Mouse (Mus musculus) embryonic facial prominence, embryonic 13.5 days (tissue): ENCODE results near the gene Fntb. TPM values are rescaled to one million over a fixed set of nuclear protein-coding genes. Genes with fewer than 3 reads are reported as not detected.

Experiments used
- ATAC-seq: fragments of 200-750 bp; cut with Nextera tagmentation; 2 replicates; pipeline ENCODE4 v1.8.0; 2017; ENCODE audit warnings: low read depth; ENCODE audit not compliant: insufficient number of reproducible peaks, insufficient read depth, low FRiP score, low TSS enrichment
- H3K27ac ChIP-seq: fragments of 300-500 bp; sonication (generic); 2 replicates; pipeline ENCODE4 v1.5.1; 2015; ENCODE audit warnings: moderate library complexity, mild to moderate bottlenecking, inconsistent platforms
- H3K27me3 ChIP-seq: fragments of 300-500 bp; sonication (generic); 2 replicates; pipeline ENCODE4 v1.6.1; 2015; ENCODE audit warnings: mild to moderate bottlenecking, inconsistent platforms
- H3K36me3 ChIP-seq: fragments of 300-500 bp; sonication (generic); 2 replicates; pipeline ENCODE4 v1.6.1; 2015; ENCODE audit warnings: mild to moderate bottlenecking, inconsistent platforms
- H3K4me1 ChIP-seq: fragments of 300-500 bp; sonication (generic); 2 replicates; pipeline ENCODE4 v1.6.1; 2015; ENCODE audit warnings: inconsistent platforms
- H3K4me2 ChIP-seq: fragments of 300-500 bp; sonication (generic); 2 replicates; pipeline ENCODE4 v1.6.1; 2015; ENCODE audit warnings: moderate library complexity, mild to moderate bottlenecking, inconsistent platforms
- H3K4me3 ChIP-seq: fragments of 300-500 bp; sonication (generic); 2 replicates; pipeline ENCODE4 v1.5.1; 2015; ENCODE audit warnings: mild to moderate bottlenecking, inconsistent platforms
- H3K9ac ChIP-seq: fragments of 300-500 bp; sonication (generic); 2 replicates; pipeline ENCODE4 v1.6.1; 2015; ENCODE audit warnings: mild to moderate bottlenecking, inconsistent platforms
- H3K9me3 ChIP-seq: fragments of 300-500 bp; sonication (generic); 2 replicates; pipeline ENCODE4 v1.6.1; 2016; ENCODE audit warnings: inconsistent platforms
- WGBS: fragments of 180-500 bp; shearing (Covaris S2); methylation state at CpG from one replicate; pipeline ENCODE4 v1.1.7; 2015; ENCODE audit warnings: mixed read lengths; 5-methylcytosine and 5-hydroxymethylcytosine counted together
- polyA plus RNA-seq: library from polyadenylated mRNA; unstranded; fragments of >200 nt; fragmentation: Nextera tagmentation; extraction: Ambion mirVana; gene quantifications from 2 replicates; pipeline ENCODE4 v1.2.1, GENCODE M21; 2015

The Fntb gene
- polyA plus RNA-seq, 1 experiment from 2014 or later, result 41.8 TPM

DNA sequence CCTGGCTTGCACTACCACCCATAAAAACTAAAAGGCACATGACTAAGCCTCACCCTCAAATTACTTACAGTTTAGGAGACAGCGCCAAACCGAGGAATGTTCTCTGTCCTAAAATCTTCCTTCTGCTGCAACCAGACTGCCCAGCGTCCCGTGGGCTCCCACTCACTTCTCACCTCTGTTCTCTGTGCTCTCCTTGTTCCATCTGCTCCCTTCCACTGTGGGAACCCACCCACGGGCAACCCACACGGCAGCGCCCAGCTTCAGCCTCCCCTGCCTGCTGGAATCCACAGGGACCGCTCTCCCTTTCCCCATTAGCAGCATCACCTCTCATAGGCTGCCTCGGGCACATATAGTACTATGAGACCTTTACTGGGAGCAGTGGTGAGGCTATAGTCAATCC is 53.5 kb downstream of the Fntb start:
- peak overlapping the region; percentile 5; the same call in 1 of the 2 replicates for H3K4me2 ChIP-seq
- no peaks in the 10 kb centered on the region for H3K36me3 ChIP-seq
- peaks cover 24% of the 10 kb centered on the region for H3K27me3 ChIP-seq
- WGBS, result 76% methylated on average over 9 of the region's 9 CpGs
- peak overlapping the region; percentile 80 for H3K27ac ChIP-seq
- H3K4me3 ChIP-seq, result no peak overlapping the region
- H3K4me1 ChIP-seq, result peaks cover 52% of the 10 kb centered on the region
- H3K9me3 ChIP-seq, result no peaks in the 10 kb centered on the region
- ATAC-seq, result no peak
- H3K9ac ChIP-seq, result no peak overlapping the region

DNA sequence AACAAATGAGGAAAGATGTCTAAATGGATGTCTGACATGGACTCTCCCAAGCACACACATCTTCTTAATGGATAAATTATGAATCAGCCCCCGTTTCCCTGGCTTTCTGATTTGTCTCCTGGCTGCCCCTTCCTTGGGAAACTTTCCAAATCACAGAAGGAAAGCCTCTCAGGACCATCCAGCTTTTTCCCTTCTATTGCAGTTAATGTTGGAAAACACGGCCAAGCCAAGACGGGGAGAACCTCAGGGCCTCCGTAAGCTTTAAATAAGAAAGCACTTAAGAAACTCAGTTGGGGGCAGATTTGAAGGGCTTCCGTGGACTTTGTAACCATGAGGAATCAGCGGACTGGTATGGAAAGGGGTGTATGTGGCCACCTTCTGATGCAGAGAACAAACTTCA is 54.4 kb downstream of the Fntb start:
- Histone ChIP-seq H3K36me3 (no peaks in the 10 kb centered on the region), H3K27me3 (peaks cover 33% of the 10 kb centered on the region), H3K4me1 (peaks cover 52% of the 10 kb centered on the region), H3K4me3 (no peak overlapping the region), H3K9ac (no peak overlapping the region), H3K27ac (no peak overlapping the region), H3K4me2 (peak overlapping the region; percentile 83; the same call in 1 of the 2 replicates), H3K9me3 (no peaks in the 10 kb centered on the region)
- no peak for ATAC-seq
- 65% methylated on average over 6 of the region's 6 CpGs for WGBS

DNA sequence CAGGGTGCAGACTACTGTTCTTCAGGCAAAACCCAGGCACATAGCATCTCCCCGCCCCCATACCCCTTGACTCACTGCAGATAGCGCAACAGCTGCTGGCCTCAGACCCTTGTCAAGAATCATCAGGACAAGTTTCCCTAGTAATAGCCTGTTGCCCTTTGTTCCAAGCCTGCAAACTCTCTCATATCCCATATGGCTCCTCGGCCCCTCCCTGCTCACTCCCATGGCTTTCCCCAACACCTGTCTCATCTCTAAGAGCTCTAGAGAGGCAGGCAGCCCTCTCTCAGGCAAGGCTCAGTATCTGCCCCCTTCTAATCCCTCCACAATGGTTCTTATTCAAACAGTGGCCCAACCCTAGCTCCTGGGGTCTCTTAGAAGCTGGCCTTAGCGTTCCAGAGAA is 55.2 kb downstream of the Fntb start:
- peaks cover 52% of the 10 kb centered on the region for H3K4me1 ChIP-seq
- 46% methylated on average over 4 of the region's 4 CpGs for WGBS
- ATAC-seq, result no peak

DNA sequence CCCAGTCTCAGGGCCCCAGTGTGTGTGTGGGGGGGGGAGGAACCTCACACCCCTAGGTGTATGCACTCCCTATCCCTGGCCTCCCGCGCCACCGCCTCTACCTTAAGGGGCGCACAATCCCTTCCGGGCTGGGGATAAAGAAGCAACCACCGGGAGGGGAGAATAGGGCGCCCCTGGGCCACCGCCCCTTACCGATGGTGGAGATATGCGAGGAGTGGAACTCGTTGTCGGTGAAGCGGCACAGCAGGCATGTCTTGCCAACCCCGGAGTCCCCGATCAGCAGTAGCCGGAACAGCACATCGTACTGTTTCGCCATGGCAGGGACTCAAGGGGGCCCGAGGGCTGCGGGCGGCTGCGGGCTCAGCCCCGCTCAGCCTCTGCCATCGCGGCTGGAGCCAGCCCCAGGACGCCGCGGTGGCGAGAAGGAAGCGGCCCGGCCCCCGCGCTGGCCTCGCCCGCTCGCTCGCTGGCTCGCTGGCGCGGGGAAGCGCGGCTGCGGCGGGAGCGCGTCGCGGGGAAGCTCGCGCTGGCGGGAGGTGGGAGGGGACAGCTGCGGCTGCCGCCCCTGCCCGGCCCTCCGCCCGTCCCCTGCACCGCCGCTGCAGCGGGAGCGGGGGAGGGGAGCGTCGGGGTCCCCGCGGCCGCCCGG is 56.7 kb downstream of the Fntb start:
- peak overlapping the region; percentile 75 for H3K4me3 ChIP-seq
- H3K27ac ChIP-seq, result peak overlapping the region; percentile 22; the same call in 1 of the 2 replicates
- no peaks in the 10 kb centered on the region for H3K36me3 ChIP-seq

More for the DNA sequence above, 55.2 kb downstream of the Fntb start:
- H3K4me2 ChIP-seq, result peak overlapping the region; percentile 83
- peaks cover 40% of the 10 kb centered on the region for H3K27me3 ChIP-seq
- no peaks in the 10 kb centered on the region for H3K36me3 ChIP-seq
- peak overlapping the region; percentile 39; the same call in 1 of the 2 replicates for H3K27ac ChIP-seq
- no peak overlapping the region for H3K9ac ChIP-seq
- H3K4me3 ChIP-seq, result peak overlapping the region; percentile 75; the same call in 1 of the 2 replicates
- no peaks in the 10 kb centered on the region for H3K9me3 ChIP-seq

DNA sequence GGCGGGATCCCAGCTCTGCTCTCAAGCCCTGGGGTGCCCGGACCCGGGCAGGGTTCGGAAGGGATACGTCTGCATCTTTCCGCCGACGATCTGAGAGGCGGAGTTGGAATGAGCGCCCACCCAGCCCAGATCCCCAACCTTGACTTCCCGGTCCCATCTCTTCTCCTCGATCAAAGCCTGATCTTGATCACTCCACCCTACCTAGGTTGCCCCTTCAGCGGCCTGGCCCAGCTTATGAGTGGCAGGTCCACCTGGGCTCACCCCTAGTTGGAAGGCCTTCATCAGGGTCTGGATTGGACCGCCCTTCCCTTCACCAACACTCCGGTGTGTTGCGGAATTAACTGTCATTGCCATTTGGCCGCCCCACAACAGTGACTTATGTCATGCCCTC is 57.3 kb downstream of the Fntb start, which contains the start of gene Rab15:
Gene Rab15 (minus strand): TSS at position 258 of the 391 bp plus-strand sequence.
- peak within 1 kb of the TSS; percentile 87 for H3K9ac ChIP-seq
- H3K27me3 ChIP-seq, result peaks cover 40% of the 10 kb centered on the region
- H3K36me3 ChIP-seq, result no peaks in the 10 kb centered on the region
- 2% methylated on average over 17 of the region's 17 CpGs for WGBS
- peak within 1 kb of the TSS; percentile 83 for H3K4me2 ChIP-seq
- ATAC-seq, result peak; percentile 18; the same call in 1 of the 2 replicates
- H3K9me3 ChIP-seq, result no peaks in the 10 kb centered on the region
- peak within 1 kb of the TSS; percentile 22; the same call in 1 of the 2 replicates for H3K27ac ChIP-seq
- H3K4me1 ChIP-seq, result peaks cover 36% of the 10 kb centered on the region
- peak within 1 kb of the TSS; percentile 75 for H3K4me3 ChIP-seq

More for the DNA sequence above, 56.7 kb downstream of the Fntb start:
- Histone ChIP-seq H3K9me3 (no peaks in the 10 kb centered on the region), H3K4me1 (peaks cover 41% of the 10 kb centered on the region), H3K9ac (peak overlapping the region; percentile 87), H3K27me3 (peaks cover 40% of the 10 kb centered on the region), H3K4me2 (peak overlapping the region; percentile 83)
- ATAC-seq, result peak; percentile 40
- WGBS, result under 1% methylated on average over 66 of the region's 66 CpGs

DNA sequence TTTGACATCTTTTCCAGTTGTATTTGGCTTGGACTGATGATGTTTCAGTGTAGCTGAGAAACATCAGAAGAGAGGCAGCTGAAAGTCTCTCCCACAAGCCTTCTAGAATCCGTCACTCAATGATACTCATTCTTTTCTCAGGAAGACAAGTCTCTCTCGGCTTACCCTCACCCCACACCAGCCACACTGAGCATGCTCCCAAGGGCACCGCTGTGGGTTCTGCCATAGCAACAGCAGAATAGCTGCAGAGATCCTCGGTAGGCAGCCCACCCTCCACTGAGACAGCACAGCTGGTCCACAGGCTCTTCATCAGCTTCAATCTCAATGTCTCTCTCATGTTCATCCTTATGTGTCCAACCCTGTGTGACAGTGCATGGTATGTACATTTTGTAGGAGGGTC is 59.9 kb downstream of the Fntb start:
- Histone ChIP-seq H3K9ac (no peak overlapping the region), H3K4me3 (no peak overlapping the region), H3K36me3 (no peaks in the 10 kb centered on the region), H3K4me1 (peaks cover 19% of the 10 kb centered on the region), H3K27ac (no peak overlapping the region), H3K4me2 (no peak overlapping the region), H3K9me3 (no peaks in the 10 kb centered on the region), H3K27me3 (peaks cover 39% of the 10 kb centered on the region)
- no peak for ATAC-seq
- WGBS, result 71% methylated on average over 4 of the region's 4 CpGs

DNA sequence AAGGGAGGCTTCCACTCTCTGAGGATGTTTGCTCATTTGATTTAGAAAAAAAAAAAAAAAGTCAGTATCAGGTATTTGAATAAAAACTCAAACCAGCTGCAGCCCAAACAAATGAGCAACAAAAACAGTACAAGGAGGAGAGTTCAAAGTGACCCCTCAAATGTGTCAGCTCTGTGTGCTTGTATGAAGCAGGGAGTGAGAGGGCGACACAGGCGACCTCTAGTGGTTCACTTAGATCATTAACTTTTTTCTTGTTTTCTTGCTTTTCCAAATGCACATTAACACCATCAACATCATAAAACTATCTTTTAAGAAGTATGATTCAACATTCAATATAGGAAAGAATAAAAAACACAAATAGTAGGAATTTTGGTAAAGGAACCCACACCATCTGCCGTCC is 67.3 kb downstream of the Fntb start:
- H3K4me3 ChIP-seq, result no peak overlapping the region
- 1% methylated on average over 3 of the region's 3 CpGs for WGBS

DNA sequence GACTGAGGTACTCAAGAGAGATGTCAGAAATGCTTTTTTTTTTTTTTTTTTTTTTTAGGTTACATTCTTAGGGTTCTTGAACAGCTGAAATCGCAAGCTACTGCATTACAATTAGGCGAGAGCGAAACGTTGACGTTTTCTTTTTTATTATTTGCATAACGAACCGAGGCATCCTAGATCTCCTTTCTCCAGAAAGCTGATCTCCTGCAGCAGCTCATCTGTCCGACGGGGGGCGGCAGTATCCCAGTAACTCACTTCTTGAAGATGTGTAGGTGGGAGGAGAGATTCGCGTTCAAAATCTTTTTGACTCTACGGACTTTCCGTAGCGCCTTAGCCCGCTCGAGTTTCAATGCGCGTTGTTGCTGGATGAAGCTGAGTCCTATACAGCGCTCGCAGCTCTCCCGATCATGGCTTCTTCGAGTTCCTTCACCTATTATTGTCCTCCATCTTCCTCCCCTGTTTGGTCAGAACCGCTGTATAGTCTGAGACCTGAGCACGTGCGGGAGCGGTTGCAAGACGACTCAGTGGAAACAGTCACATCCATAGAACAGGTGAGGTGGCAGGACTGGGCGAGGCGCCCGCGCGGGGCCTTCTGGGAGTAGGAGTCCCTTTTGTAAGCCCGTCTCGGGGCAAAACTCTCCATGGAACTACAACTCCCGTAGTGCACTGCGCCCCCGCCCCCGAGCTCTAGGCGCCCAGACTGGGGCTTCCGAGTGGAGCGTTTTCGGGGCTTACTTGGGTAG is 71.9 kb downstream of the Fntb start:
- Histone ChIP-seq H3K4me2 (peak overlapping the region; percentile 75), H3K9ac (peak overlapping the region; percentile 80), H3K9me3 (no peaks in the 10 kb centered on the region), H3K4me1 (peaks cover 6% of the 10 kb centered on the region), H3K27me3 (no peaks in the 10 kb centered on the region), H3K4me3 (peak overlapping the region; percentile 77), H3K36me3 (0 out of 2 replicates have a peak, but pooled peaks cover 5% of the 10 kb centered on the region), H3K27ac (peak overlapping the region; percentile 74)
- WGBS, result under 1% methylated on average over 43 of the region's 43 CpGs
- peak; percentile 98 for ATAC-seq

More for the DNA sequence above, 67.3 kb downstream of the Fntb start:
- Histone ChIP-seq H3K4me1 (no peaks in the 10 kb centered on the region), H3K27ac (no peak overlapping the region), H3K27me3 (no peaks in the 10 kb centered on the region), H3K9me3 (no peaks in the 10 kb centered on the region), H3K4me2 (no peak overlapping the region), H3K9ac (no peak overlapping the region), H3K36me3 (no peaks in the 10 kb centered on the region)
- no peak for ATAC-seq

DNA sequence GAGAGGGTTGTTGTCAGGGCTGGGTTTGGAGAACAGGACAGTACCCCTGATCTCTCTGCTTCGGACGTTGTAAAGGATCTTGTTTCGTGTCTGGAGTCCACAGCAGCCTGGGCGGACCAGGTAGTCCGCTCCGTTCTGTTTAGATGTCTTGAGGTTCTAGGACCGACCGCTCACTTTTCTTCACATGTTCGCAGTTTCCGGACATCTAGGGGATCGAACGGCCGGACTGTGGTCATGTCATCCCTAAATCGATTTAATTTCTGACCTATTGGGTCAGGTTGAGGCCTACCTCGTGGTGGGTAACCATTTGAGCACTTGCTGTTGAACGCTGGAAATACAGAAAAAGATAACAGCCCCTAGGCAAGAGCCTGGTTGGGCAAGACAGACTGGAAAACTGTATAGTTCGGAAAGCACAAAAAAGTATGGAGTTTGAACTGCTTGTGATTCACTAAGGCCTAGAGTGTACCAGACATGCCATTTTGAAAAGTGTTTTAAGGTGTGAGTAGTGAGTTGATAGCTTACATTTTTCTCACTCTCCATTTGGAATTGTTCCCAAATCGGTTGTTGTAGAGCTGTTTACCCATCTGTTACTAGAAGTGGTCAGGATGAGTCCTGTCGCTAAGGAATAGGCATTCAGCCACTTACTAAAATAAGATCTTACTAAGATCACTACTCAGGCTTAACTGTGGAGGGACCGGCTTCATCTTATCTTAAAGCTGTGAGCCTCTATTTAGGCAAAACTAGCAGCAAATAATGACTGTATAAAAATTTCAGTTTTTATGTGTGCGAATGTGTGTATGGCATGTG is 72.7 kb downstream of the Fntb start:
- 13% methylated on average over 21 of the region's 21 CpGs for WGBS

DNA sequence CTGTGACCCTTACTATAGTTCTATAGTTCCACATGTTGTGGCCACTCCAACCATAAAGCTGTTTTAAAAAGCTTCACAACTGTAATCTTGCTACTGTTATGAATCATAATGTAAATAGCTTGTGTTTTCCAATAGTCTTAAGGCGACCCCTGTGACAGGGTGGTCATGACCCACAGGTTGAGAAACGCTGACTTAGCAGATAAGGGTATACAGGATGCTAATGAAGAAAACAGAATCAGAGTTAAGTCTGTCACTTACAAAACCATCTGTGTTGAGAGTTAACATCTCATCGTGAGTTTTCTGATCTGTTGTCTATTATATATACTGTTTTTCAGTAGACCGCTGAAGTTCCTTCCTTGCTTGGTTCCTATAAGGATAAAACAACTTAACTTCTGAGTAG is 73.9 kb downstream of the Fntb start:
- Histone ChIP-seq H3K27me3 (no peaks in the 10 kb centered on the region), H3K4me2 (no peak overlapping the region), H3K9me3 (no peaks in the 10 kb centered on the region), H3K36me3 (0 out of 2 replicates have a peak, but pooled peaks cover 5% of the 10 kb centered on the region), H3K9ac (no peak overlapping the region), H3K4me3 (no peak overlapping the region), H3K27ac (no peak overlapping the region), H3K4me1 (peaks cover 6% of the 10 kb centered on the region)
- WGBS, result 94% methylated on average over 4 of the region's 4 CpGs
- ATAC-seq, result no peak

More for the DNA sequence above, 72.7 kb downstream of the Fntb start:
- peak overlapping the region; percentile 80 for H3K9ac ChIP-seq
- peaks cover 6% of the 10 kb centered on the region for H3K4me1 ChIP-seq
- H3K27ac ChIP-seq, result peak overlapping the region; percentile 74
- no peaks in the 10 kb centered on the region for H3K27me3 ChIP-seq
- H3K36me3 ChIP-seq, result 0 out of 2 replicates have a peak, but pooled peaks cover 5% of the 10 kb centered on the region
- H3K9me3 ChIP-seq, result no peaks in the 10 kb centered on the region
- peak overlapping the region; percentile 75 for H3K4me2 ChIP-seq
- H3K4me3 ChIP-seq, result peak overlapping the region; percentile 77
- ATAC-seq, result no peak; the same call in 1 of the 2 replicates

DNA sequence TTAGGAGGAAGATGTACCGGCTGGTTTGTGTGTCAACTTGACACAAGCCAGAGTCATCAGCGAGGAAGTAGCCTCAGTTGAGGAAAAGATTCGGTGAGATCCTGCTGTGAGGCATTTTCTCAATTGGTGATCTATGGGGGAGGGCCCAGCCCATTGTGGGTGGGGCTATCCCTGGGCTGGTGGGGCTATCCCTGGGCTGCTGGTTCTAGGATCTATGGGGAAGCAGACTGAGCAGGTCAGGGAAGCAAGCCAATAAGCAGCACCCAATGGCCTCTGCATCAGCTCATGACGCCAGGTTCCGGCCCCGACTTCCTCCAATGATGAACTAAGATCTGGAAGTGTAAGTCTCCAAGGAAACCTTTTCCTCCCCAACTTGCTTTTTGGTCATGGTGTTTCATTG is 74.7 kb downstream of the Fntb start:
- Histone ChIP-seq H3K4me3 (no peak overlapping the region), H3K36me3 (0 out of 2 replicates have a peak, but pooled peaks cover 5% of the 10 kb centered on the region), H3K9ac (no peak overlapping the region), H3K4me2 (no peak overlapping the region), H3K27me3 (no peaks in the 10 kb centered on the region), H3K9me3 (no peaks in the 10 kb centered on the region), H3K27ac (no peak overlapping the region), H3K4me1 (peaks cover 6% of the 10 kb centered on the region)
- WGBS, result 85% methylated on average over 6 of the region's 6 CpGs
- no peak for ATAC-seq
